Mouse (Mus musculus) limb, embryonic 12.5 days (tissue): ENCODE data around the gene Gulp1. TPM values are rescaled to one million over a fixed set of nuclear protein-coding genes. Genes with fewer than 3 reads are reported as not detected.

Experiments
- ATAC-seq: fragments of 200-750 bp; cut with Nextera tagmentation; 2 replicates; pipeline ENCODE4 v1.8.0; 2017; ENCODE audit warnings: low read depth, moderate TSS enrichment; ENCODE audit not compliant: insufficient number of reproducible peaks, insufficient read depth, low FRiP score, low TSS enrichment
- H3K27ac ChIP-seq: fragments of 300-500 bp; sonication (generic); 2 replicates; pipeline ENCODE4 v1.5.1; 2016; ENCODE audit warnings: mild to moderate bottlenecking, moderate library complexity
- H3K27me3 ChIP-seq: fragments of 300-500 bp; sonication (generic); 2 replicates; pipeline ENCODE4 v1.6.1; 2016; ENCODE audit warnings: mild to moderate bottlenecking, moderate library complexity
- H3K36me3 ChIP-seq: fragments of 300-500 bp; sonication (generic); 2 replicates; pipeline ENCODE4 v1.6.1; 2016; ENCODE audit warnings: mild to moderate bottlenecking, moderate library complexity
- H3K4me1 ChIP-seq: fragments of 300-500 bp; sonication (generic); replicated peaks from 2 replicates; pipeline ENCODE4 v1.6.1; 2016
- H3K4me2 ChIP-seq: fragments of 300-500 bp; sonication (generic); 2 replicates; pipeline ENCODE4 v1.6.1; 2016; ENCODE audit warnings: mild to moderate bottlenecking, moderate library complexity
- H3K4me3 ChIP-seq: fragments of 300-500 bp; sonication (generic); replicated peaks from 2 replicates; pipeline ENCODE4 v1.5.1; 2016; ENCODE audit warnings: mild to moderate bottlenecking
- H3K9ac ChIP-seq: fragments of 300-500 bp; sonication (generic); replicated peaks from 2 replicates; pipeline ENCODE4 v1.6.1; 2016; ENCODE audit warnings: mild to moderate bottlenecking, moderate library complexity
- H3K9me3 ChIP-seq: fragments of 300-500 bp; sonication (generic); 2 replicates; pipeline ENCODE4 v1.6.1; 2016; ENCODE audit warnings: mild to moderate bottlenecking, moderate library complexity
- WGBS: fragments of 180-500 bp; shearing (Covaris S2); methylation state at CpG from one replicate; pipeline ENCODE4 v1.1.7; 2016; 5-methylcytosine and 5-hydroxymethylcytosine counted together
- polyA plus RNA-seq: library from polyadenylated mRNA; unstranded; fragments of >200 nt; fragmentation: Nextera tagmentation; extraction: Ambion mirVana; gene quantifications from 2 replicates; pipeline ENCODE4 v1.2.1, GENCODE M21; 2016

Gulp1 gene
- polyA plus RNA-seq, 1 experiment from 2014 or later = 47.7 TPM

GRCm38 (mm10) chr1:44591742-44592141 lies 40.4 kb downstream of the Gulp1 start:
- 38% methylated on average over 3 of the region's 3 CpGs for WGBS
- no peak overlapping the region for H3K4me2 ChIP-seq
- no peak overlapping the region for H3K4me3 ChIP-seq
- no peak overlapping the region for H3K9ac ChIP-seq
- no peaks in the 10 kb centered on the region for H3K36me3 ChIP-seq
- no peak for ATAC-seq
- H3K27ac ChIP-seq = peak overlapping the region; percentile 59
- H3K9me3 ChIP-seq = no peaks in the 10 kb centered on the region
- H3K27me3 ChIP-seq = no peaks in the 10 kb centered on the region
- peaks cover 16% of the 10 kb centered on the region; the same call in 1 of the 2 replicates for H3K4me1 ChIP-seq

GRCm38 (mm10) chr1:44593109-44593508 lies 41.8 kb downstream of the Gulp1 start:
- H3K9ac ChIP-seq = no peak overlapping the region
- no peaks in the 10 kb centered on the region for H3K27me3 ChIP-seq
- peaks cover 16% of the 10 kb centered on the region; the same call in 1 of the 2 replicates for H3K4me1 ChIP-seq
- no peak overlapping the region for H3K4me2 ChIP-seq
- WGBS = 83% methylated on average over 1 of the region's 1 CpGs
- no peak overlapping the region for H3K27ac ChIP-seq
- no peak overlapping the region for H3K4me3 ChIP-seq
- no peaks in the 10 kb centered on the region for H3K9me3 ChIP-seq
- no peak for ATAC-seq
- H3K36me3 ChIP-seq = no peaks in the 10 kb centered on the region

- Histone ChIP-seq H3K36me3 (no peaks in the 10 kb centered on the region), H3K27me3 (no peaks in the 10 kb centered on the region), H3K9ac (no peak overlapping the region), H3K4me3 (no peak overlapping the region), H3K4me1 (no peaks in the 10 kb centered on the region), H3K4me2 (no peak overlapping the region), H3K27ac (no peak overlapping the region), H3K9me3 (no peaks in the 10 kb centered on the region)
- WGBS = 84% methylated on average over 2 of the region's 2 CpGs
- ATAC-seq = no peak
Measured at GRCm38 (mm10) chr1:44598312-44598711, 47.0 kb downstream of the Gulp1 start.

- Histone ChIP-seq H3K4me2 (no peak overlapping the region), H3K27ac (no peak overlapping the region), H3K4me3 (no peak overlapping the region), H3K36me3 (no peaks in the 10 kb centered on the region; the same call in 1 of the 2 replicates), H3K27me3 (no peaks in the 10 kb centered on the region), H3K4me1 (peaks cover 6% of the 10 kb centered on the region), H3K9me3 (no peaks in the 10 kb centered on the region), H3K9ac (no peak overlapping the region)
- 58% methylated on average over 2 of the region's 2 CpGs for WGBS
- ATAC-seq = no peak
Measured at GRCm38 (mm10) chr1:44613294-44614041, 62.2 kb downstream of the Gulp1 start.

GRCm38 (mm10) chr1:44618751-44619150 lies 67.4 kb downstream of the Gulp1 start:
- WGBS = 26% methylated on average over 2 of the region's 2 CpGs
- ATAC-seq = no peak

GRCm38 (mm10) chr1:44634481-44634880 lies 83.2 kb downstream of the Gulp1 start:
- H3K4me2 ChIP-seq = no peak overlapping the region
- H3K27me3 ChIP-seq = no peaks in the 10 kb centered on the region
- H3K36me3 ChIP-seq = no peaks in the 10 kb centered on the region
- ATAC-seq = no peak
- H3K4me1 ChIP-seq = no peaks in the 10 kb centered on the region; the same call in 1 of the 2 replicates
- H3K9me3 ChIP-seq = no peaks in the 10 kb centered on the region
- H3K9ac ChIP-seq = no peak overlapping the region
- WGBS = 56% methylated on average over 4 of the region's 4 CpGs
- H3K27ac ChIP-seq = no peak overlapping the region
- no peak overlapping the region for H3K4me3 ChIP-seq

More at GRCm38 (mm10) chr1:44618751-44619150, 67.4 kb downstream of the Gulp1 start:
- no peak overlapping the region for H3K4me2 ChIP-seq
- no peaks in the 10 kb centered on the region for H3K27me3 ChIP-seq
- no peak overlapping the region for H3K9ac ChIP-seq
- peak overlapping the region; percentile 67 for H3K27ac ChIP-seq
- no peaks in the 10 kb centered on the region; the same call in 1 of the 2 replicates for H3K36me3 ChIP-seq
- no peaks in the 10 kb centered on the region for H3K9me3 ChIP-seq
- peaks cover 17% of the 10 kb centered on the region for H3K4me1 ChIP-seq
- H3K4me3 ChIP-seq = no peak overlapping the region

- no peaks in the 10 kb centered on the region for H3K4me1 ChIP-seq
- no peak for ATAC-seq
- WGBS = 83% methylated on average over 6 of the region's 6 CpGs
- H3K4me2 ChIP-seq = no peak overlapping the region
- H3K4me3 ChIP-seq = no peak overlapping the region
- H3K27ac ChIP-seq = no peak overlapping the region
- no peaks in the 10 kb centered on the region for H3K36me3 ChIP-seq
- no peaks in the 10 kb centered on the region for H3K27me3 ChIP-seq
- no peaks in the 10 kb centered on the region for H3K9me3 ChIP-seq
- no peak overlapping the region for H3K9ac ChIP-seq
Measured at GRCm38 (mm10) chr1:44645678-44646276, 94.5 kb downstream of the Gulp1 start.

- Histone ChIP-seq H3K9ac (no peak overlapping the region), H3K4me3 (no peak overlapping the region), H3K9me3 (no peaks in the 10 kb centered on the region), H3K4me2 (peak overlapping the region; percentile 18), H3K36me3 (no peaks in the 10 kb centered on the region), H3K27ac (peak overlapping the region; percentile 90), H3K4me1 (peaks cover 36% of the 10 kb centered on the region), H3K27me3 (no peaks in the 10 kb centered on the region)
- ATAC-seq = peak; percentile 92
- 15% methylated on average over 3 of the region's 3 CpGs for WGBS
Measured at GRCm38 (mm10) chr1:44678974-44679373, 127.7 kb downstream of the Gulp1 start.

- Histone ChIP-seq H3K27ac (peak overlapping the region; percentile 90), H3K4me2 (no peak overlapping the region), H3K9me3 (no peaks in the 10 kb centered on the region), H3K27me3 (no peaks in the 10 kb centered on the region), H3K4me1 (peaks cover 36% of the 10 kb centered on the region), H3K9ac (no peak overlapping the region), H3K4me3 (no peak overlapping the region), H3K36me3 (no peaks in the 10 kb centered on the region)
- 4% methylated on average over 3 of the region's 3 CpGs for WGBS
- ATAC-seq = peak; percentile 95
Measured at GRCm38 (mm10) chr1:44679415-44679814, 128.1 kb downstream of the Gulp1 start.

GRCm38 (mm10) chr1:44682556-44682955 lies 131.2 kb downstream of the Gulp1 start:
- no peaks in the 10 kb centered on the region for H3K9me3 ChIP-seq
- peak overlapping the region; percentile 57; the same call in 1 of the 2 replicates for H3K27ac ChIP-seq
- ATAC-seq = no peak
- H3K4me3 ChIP-seq = no peak overlapping the region
- peaks cover 34% of the 10 kb centered on the region for H3K4me1 ChIP-seq
- no peaks in the 10 kb centered on the region for H3K36me3 ChIP-seq
- 66% methylated on average over 2 of the region's 2 CpGs for WGBS
- H3K27me3 ChIP-seq = no peaks in the 10 kb centered on the region
- no peak overlapping the region for H3K4me2 ChIP-seq
- H3K9ac ChIP-seq = no peak overlapping the region

GRCm38 (mm10) chr1:44683723-44684122 lies 132.4 kb downstream of the Gulp1 start:
- WGBS = 39% methylated on average over 6 of the region's 6 CpGs
- Histone ChIP-seq H3K9me3 (no peaks in the 10 kb centered on the region), H3K4me3 (no peak overlapping the region), H3K4me1 (peaks cover 25% of the 10 kb centered on the region), H3K27ac (peak overlapping the region; percentile 58; the same call in 1 of the 2 replicates), H3K9ac (no peak overlapping the region), H3K36me3 (no peaks in the 10 kb centered on the region), H3K27me3 (no peaks in the 10 kb centered on the region), H3K4me2 (no peak overlapping the region)
- no peak for ATAC-seq
